Mouse (Mus musculus) cerebellum, adult 9-11 months (tissue): ENCODE measurements around the gene March7.

ENCODE experiments used
- DNase-seq: peaks from one replicate; pipeline ENCODE4 v3.0.0; 2022

March7 gene

GRCm38 (mm10) chr2:60291381-60291780 is 81.7 kb downstream of the March7 start:
- no peak for DNase-seq

GRCm38 (mm10) chr2:60298266-60298665 is 88.6 kb downstream of the March7 start:
- DNase-seq: no peak

GRCm38 (mm10) chr2:60299323-60299722 is 89.6 kb downstream of the March7 start:
- DNase-seq: no peak
